Mouse (Mus musculus): ENCODE measurements around the gene Nqo1. TPM values are rescaled to one million over a fixed set of nuclear protein-coding genes. Genes with fewer than 3 reads are reported as not detected.

Nqo1 gene
- 20.2 and 20.5 TPM in 2 replicates for polyA plus RNA-seq (2011; ENCODE audit: insufficient read depth, insufficient read length, low read depth, missing spikeins)

DNA sequence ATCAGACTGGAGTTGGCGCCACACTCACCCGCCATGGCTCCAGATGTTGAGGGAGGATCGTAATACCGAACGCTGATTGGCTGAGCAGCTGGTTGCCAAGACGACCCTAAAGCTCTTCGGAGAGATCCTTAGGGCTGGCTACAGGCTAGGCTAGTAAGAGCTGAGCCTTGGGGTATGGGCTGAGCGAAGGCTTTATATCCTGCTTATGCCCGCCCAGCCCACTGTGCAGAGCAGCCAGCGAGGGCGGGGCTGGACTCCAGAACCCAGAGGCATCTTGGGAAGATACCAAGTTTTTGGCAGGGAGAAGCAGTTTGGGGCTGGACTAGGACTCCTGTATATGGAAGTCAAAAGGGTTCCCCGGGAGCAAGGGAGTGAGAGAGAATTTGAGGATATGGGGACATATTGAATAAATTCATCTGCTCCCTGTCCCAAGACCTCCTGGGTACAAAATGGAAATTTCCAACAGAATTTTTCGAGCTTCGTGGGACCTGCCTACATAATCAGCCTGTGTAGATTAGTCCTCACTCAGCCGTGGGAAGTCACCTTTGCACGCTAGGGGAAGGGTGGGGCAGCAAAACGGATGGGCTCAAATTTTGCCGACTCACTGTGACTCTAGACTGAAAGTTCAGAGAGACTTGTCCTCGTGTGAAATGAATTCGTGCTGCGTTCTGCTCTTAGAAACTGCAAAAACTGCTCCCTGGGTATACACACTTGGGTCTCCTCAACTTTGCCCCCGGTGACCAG is at the start of gene Nqo1:
Nqo1 (minus strand) TSS at position 169 of the 744 bp plus-strand sequence.
- no peaks in the 10 kb centered on the region for H3K27me3 ChIP-seq (ENCODE audit: control insufficient read depth, insufficient read depth, low read length, poor library complexity, severe bottlenecking)
- peak within 1 kb of the TSS; percentile 65 for H3K9ac ChIP-seq (ENCODE audit: low read depth, poor library complexity, severe bottlenecking)
- H3K36me3 ChIP-seq (ENCODE audit: control insufficient read depth, insufficient read depth, low read length, poor library complexity, severe bottlenecking) = no peaks in the 10 kb centered on the region
- TF ChIP-seq POLR2A (IDR thresholded peaks at IDR 0.05; ENCODE audit: insufficient read depth, low read length) = peak; percentile 46
- TF ChIP-seq CTCF (IDR thresholded peaks at IDR 0.05; ENCODE audit: low read depth, low read length) = no peak
- peak; percentile 92 for TF ChIP-seq EP300 (IDR thresholded peaks at IDR 0.05; ENCODE audit: insufficient read depth, low read depth, low read length)
- no peaks in the 10 kb centered on the region for H3K9me3 ChIP-seq (replicated peaks; ENCODE audit: control insufficient read depth, insufficient read depth, low read length, poor library complexity, severe bottlenecking)
- H3K4me3 ChIP-seq (ENCODE audit: low read depth, low read length) = peak within 1 kb of the TSS; percentile 49
- peak within 1 kb of the TSS; percentile 92 for H3K27ac ChIP-seq (ENCODE audit: insufficient read depth, low read length)
- peaks cover 6% of the 10 kb centered on the region for H3K4me1 ChIP-seq (ENCODE audit: control insufficient read depth, insufficient read depth, low read length)

DNA sequence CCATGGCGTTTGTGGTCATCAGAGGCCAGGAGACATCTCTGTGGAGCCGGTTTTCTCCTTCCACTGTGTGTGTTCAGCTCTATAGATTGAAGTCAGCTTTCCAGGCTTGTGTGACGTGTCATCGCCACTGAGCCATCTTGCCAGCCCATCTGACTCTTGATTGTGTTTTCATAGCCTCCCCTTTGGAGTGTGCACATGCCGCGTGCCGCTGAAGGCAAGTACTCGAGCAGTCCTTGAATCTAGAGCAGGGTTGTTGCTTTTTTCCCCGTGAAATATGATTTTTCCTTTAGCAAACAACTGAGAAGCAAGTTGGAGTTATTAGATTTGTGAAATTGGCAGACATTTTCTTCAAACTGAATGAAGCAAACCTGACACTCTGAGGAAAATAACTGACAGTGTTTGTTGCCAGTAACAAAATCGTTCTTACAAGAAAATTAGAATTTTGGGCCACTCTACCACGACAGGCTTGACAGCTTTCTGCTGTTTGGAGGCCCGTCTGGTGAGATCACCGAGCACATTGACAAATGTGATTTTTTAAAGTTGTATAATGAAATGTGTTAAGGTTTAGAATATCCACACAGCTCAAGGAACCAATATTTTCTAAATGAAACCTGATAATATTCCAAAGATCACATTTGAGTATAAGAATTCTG is 48.5 kb upstream of the Nqo1 start:
- Histone ChIP-seq H3K36me3 (ENCODE audit: control insufficient read depth, insufficient read depth, low read length, poor library complexity, severe bottlenecking) (no peaks in the 10 kb centered on the region), H3K9ac (ENCODE audit: low read depth, poor library complexity, severe bottlenecking) (no peak overlapping the region), H3K4me1 (ENCODE audit: control insufficient read depth, insufficient read depth, low read length) (no peaks in the 10 kb centered on the region), H3K9me3 (replicated peaks; ENCODE audit: control insufficient read depth, insufficient read depth, low read length, poor library complexity, severe bottlenecking) (no peaks in the 10 kb centered on the region), H3K27ac (ENCODE audit: insufficient read depth, low read length) (no peak overlapping the region), H3K27me3 (ENCODE audit: control insufficient read depth, insufficient read depth, low read length, poor library complexity, severe bottlenecking) (no peaks in the 10 kb centered on the region), H3K4me3 (ENCODE audit: low read depth, low read length) (no peak overlapping the region)
- no peak for TF ChIP-seq CTCF (IDR thresholded peaks at IDR 0.05; ENCODE audit: low read depth, low read length)
- no peak for TF ChIP-seq POLR2A (IDR thresholded peaks at IDR 0.05; ENCODE audit: insufficient read depth, low read length)
- TF ChIP-seq EP300 (IDR thresholded peaks at IDR 0.05; ENCODE audit: insufficient read depth, low read depth, low read length) = no peak

- Histone ChIP-seq H3K27me3 (ENCODE audit: control insufficient read depth, insufficient read depth, low read length, poor library complexity, severe bottlenecking) (no peaks in the 10 kb centered on the region), H3K4me1 (ENCODE audit: control insufficient read depth, insufficient read depth, low read length) (no peaks in the 10 kb centered on the region), H3K36me3 (ENCODE audit: control insufficient read depth, insufficient read depth, low read length, poor library complexity, severe bottlenecking) (no peaks in the 10 kb centered on the region), H3K9me3 (replicated peaks; ENCODE audit: control insufficient read depth, insufficient read depth, low read length, poor library complexity, severe bottlenecking) (no peaks in the 10 kb centered on the region), H3K4me3 (ENCODE audit: low read depth, low read length) (0 out of 2 replicates have a peak overlapping the region, but pooled peaks have one; percentile 23), H3K27ac (ENCODE audit: insufficient read depth, low read length) (peak overlapping the region; percentile 97), H3K9ac (ENCODE audit: low read depth, poor library complexity, severe bottlenecking) (peak overlapping the region; percentile 9; the same call in 1 of the 2 replicates)
- TF ChIP-seq CTCF (IDR thresholded peaks at IDR 0.05; ENCODE audit: low read depth, low read length) = no peak
- no peak for TF ChIP-seq EP300 (IDR thresholded peaks at IDR 0.05; ENCODE audit: insufficient read depth, low read depth, low read length)
- TF ChIP-seq POLR2A (IDR thresholded peaks at IDR 0.05; ENCODE audit: insufficient read depth, low read length) = no peak
Observed at GRCm38 (mm10) chr8:107449655-107450054, 46.6 kb upstream of the Nqo1 start.

DNA sequence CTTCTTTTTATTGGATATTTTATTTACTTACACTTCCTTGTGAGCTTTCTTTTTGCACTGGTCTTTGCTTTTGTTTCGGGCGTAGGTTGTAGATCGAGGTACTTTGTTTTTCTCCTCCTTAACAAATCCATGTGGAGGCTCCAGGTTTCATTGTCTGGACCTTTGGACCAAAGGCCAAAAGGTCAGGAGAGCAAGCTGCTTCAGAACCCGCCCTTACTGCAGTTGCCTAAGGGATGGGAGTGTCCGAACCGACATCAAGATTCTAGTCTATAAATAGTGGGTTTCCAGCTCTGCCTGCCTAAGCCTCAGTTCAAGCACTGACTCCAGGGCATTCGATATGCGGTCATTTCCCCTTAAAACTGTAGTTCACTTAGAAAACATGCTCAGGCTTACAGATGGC is 46.1 kb upstream of the Nqo1 start:
- Histone ChIP-seq H3K27me3 (ENCODE audit: control insufficient read depth, insufficient read depth, low read length, poor library complexity, severe bottlenecking) (no peaks in the 10 kb centered on the region), H3K4me3 (ENCODE audit: low read depth, low read length) (no peak overlapping the region), H3K9me3 (replicated peaks; ENCODE audit: control insufficient read depth, insufficient read depth, low read length, poor library complexity, severe bottlenecking) (no peaks in the 10 kb centered on the region), H3K36me3 (ENCODE audit: control insufficient read depth, insufficient read depth, low read length, poor library complexity, severe bottlenecking) (no peaks in the 10 kb centered on the region), H3K4me1 (ENCODE audit: control insufficient read depth, insufficient read depth, low read length) (no peaks in the 10 kb centered on the region), H3K27ac (ENCODE audit: insufficient read depth, low read length) (peak overlapping the region; percentile 97), H3K9ac (ENCODE audit: low read depth, poor library complexity, severe bottlenecking) (peak overlapping the region; percentile 9)
- no peak for TF ChIP-seq POLR2A (IDR thresholded peaks at IDR 0.05; ENCODE audit: insufficient read depth, low read length)
- TF ChIP-seq CTCF (IDR thresholded peaks at IDR 0.05; ENCODE audit: low read depth, low read length) = no peak
- peak; percentile 86 for TF ChIP-seq EP300 (IDR thresholded peaks at IDR 0.05; ENCODE audit: insufficient read depth, low read depth, low read length)

DNA sequence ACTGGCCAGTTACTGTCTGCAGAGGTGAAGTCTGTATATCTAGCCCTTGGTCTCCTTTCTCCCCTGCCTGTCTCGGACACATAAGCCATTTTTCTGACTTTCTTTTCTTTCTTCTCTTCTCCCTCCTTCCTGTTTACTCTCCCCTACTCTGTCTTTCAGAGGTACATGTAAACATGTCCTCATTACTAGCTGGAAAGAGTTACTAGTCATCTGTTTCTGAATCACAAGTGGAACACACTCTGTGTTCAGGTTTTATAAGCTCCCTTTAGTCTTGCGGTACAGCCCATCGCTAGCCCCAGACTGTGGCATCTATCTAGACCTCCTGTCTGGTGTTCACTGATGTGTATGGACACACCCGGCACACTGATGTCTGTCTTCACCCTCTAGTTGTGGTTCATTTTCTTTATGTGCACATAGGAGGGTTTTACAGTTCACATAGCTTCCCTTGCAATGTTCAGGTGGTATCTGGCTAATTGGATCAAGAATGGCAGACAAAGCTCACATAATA is 45.4 kb upstream of the Nqo1 start:
- peak overlapping the region; percentile 9 for H3K9ac ChIP-seq (ENCODE audit: low read depth, poor library complexity, severe bottlenecking)
- peak overlapping the region; percentile 97 for H3K27ac ChIP-seq (ENCODE audit: insufficient read depth, low read length)
- H3K4me3 ChIP-seq (ENCODE audit: low read depth, low read length) = no peak overlapping the region
- no peaks in the 10 kb centered on the region for H3K36me3 ChIP-seq (ENCODE audit: control insufficient read depth, insufficient read depth, low read length, poor library complexity, severe bottlenecking)
- no peaks in the 10 kb centered on the region for H3K4me1 ChIP-seq (ENCODE audit: control insufficient read depth, insufficient read depth, low read length)
- TF ChIP-seq POLR2A (IDR thresholded peaks at IDR 0.05; ENCODE audit: insufficient read depth, low read length) = no peak
- H3K9me3 ChIP-seq (replicated peaks; ENCODE audit: control insufficient read depth, insufficient read depth, low read length, poor library complexity, severe bottlenecking) = no peaks in the 10 kb centered on the region
- H3K27me3 ChIP-seq (ENCODE audit: control insufficient read depth, insufficient read depth, low read length, poor library complexity, severe bottlenecking) = no peaks in the 10 kb centered on the region

GRCm38 (mm10) chr8:107447713-107448112 is 44.7 kb upstream of the Nqo1 start:
- no peaks in the 10 kb centered on the region for H3K36me3 ChIP-seq (ENCODE audit: control insufficient read depth, insufficient read depth, low read length, poor library complexity, severe bottlenecking)
- H3K27ac ChIP-seq (ENCODE audit: insufficient read depth, low read length) = peak overlapping the region; percentile 97
- H3K9me3 ChIP-seq (replicated peaks; ENCODE audit: control insufficient read depth, insufficient read depth, low read length, poor library complexity, severe bottlenecking) = no peaks in the 10 kb centered on the region
- no peak overlapping the region for H3K4me3 ChIP-seq (ENCODE audit: low read depth, low read length)
- H3K4me1 ChIP-seq (ENCODE audit: control insufficient read depth, insufficient read depth, low read length) = no peaks in the 10 kb centered on the region
- H3K27me3 ChIP-seq (ENCODE audit: control insufficient read depth, insufficient read depth, low read length, poor library complexity, severe bottlenecking) = no peaks in the 10 kb centered on the region
- TF ChIP-seq POLR2A (IDR thresholded peaks at IDR 0.05; ENCODE audit: insufficient read depth, low read length) (no peak), CTCF (IDR thresholded peaks at IDR 0.05; ENCODE audit: low read depth, low read length) (no peak), EP300 (IDR thresholded peaks at IDR 0.05; ENCODE audit: insufficient read depth, low read depth, low read length) (no peak)
- 0 out of 2 replicates have a peak overlapping the region, but pooled peaks have one; percentile 9 for H3K9ac ChIP-seq (ENCODE audit: low read depth, poor library complexity, severe bottlenecking)

Measured in ES-Bruce4 (cell line).